Mouse (Mus musculus): ENCODE measurements around the gene Cby3. TPM values are rescaled to one million over a fixed set of nuclear protein-coding genes. Genes with fewer than 3 reads are reported as not detected.

The Cby3 gene
- 0.57 TPM in 1 of 2 replicates, not detected in the other for polyA plus RNA-seq (2012; rRNA removed; ENCODE audit: low replicate concordance)

DNA sequence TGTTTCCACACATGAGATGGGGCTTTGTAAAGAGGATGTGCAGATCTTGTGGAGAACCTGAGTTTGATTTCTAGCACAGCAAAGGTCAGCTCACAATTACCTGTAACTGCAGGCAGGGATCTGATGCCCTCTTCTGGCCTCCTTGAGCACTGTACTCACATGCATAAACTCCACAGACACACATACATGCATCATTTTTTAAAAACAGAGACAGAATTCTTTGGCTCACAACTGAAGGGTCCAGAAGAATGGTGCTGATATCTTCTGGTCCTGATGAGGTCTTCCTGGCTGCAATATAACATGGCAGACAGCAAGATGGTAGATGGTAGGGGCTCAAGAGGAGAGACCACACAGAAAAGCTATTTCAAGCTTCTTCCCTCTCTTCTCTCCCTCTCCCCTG lies at the start of gene Cby3:
Cby3 (plus strand) TSS at position 301 of the 400 bp plus-strand sequence.

DNA sequence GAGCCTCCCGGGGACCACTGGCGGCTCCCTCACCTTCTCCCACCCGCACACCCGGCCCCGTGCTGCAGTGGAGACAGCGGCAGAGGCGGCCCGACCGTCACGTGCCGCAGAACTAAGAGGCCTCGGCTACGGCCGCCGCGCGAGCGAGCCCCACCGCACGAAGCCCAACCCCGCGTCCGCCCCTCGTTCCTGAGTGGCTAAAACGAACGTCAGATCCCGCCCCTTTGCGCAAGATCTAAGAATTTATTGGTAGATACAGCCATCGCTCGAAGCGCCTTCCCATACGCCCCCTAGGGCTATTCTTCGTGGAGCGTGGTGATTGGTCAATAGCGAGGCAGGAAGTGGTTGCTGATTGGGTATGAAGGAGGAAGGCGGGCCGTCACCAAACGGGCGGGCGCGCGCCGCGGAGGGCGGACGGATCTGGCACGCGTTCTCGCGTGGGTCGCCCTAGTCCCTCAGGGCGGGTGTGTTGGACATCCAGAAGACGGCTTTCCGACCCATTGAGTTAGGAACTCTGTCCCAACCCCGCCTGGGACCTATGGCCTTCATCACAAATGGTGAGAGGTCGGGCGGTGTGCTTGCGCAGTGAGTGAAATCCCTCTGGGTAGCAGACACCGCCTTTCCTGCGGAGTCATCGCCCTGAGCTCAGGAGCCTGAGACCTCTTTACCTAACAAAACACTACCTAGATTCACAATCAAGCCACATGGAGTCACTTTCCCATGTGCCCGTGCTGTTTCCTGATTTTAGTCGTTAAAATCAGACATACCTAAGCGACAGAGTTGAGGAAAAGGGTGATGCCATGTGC lies 28.6 kb upstream of the Cby3 start, which contains the start of gene Canx:
Canx (minus strand) TSS at position 178 of the 806 bp plus-strand sequence.

DNA sequence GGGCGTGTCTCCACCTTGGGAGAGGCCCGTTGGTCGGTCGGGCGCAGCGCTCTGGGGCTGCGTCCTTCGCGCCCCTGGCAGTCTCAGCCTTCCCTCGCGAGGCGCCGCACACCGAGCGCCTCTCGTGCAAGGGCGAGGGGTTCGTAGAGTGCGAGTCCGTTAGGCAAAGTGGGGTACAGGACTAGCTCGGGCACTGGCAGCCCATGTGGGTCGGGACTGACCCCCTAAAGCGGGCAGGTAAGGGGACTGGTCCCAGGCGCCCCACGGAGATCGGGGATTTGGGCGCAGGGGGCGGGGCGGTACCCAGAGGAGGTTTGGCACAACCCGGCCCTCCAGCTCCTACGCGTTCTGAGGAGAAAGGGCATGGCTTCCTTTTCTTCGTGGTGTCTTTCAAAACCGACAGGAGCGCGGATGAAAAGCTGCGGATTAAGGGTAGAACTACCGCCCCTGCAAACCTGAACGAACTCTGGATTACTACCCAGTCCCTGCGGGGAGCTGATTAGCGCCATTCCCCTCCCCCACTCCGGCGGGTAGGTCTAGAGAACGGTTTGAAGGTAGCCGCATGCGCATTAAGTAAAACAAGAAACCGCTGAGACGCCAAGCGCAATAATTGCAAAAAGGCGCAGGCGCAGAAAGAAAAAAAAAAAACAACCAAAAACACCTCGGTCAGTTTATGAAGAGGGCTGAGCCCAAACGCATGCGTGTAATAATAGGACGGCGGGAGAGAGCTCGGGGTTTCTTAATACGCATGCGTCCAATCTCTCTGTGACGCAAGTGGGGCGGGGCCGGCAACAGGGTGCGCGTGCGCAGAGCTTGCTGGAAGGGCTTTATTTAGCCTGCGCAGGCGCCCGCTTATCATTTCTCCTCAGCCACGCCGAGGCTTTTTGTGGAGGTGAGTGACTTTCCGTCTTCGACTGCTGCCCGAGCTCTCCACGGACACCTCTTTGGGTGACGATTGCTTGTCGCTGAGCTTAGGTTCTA lies 22.9 kb downstream of the Cby3 start, which contains the start of gene Hnrnph1:
Hnrnph1 (plus strand) TSS at position 80 of the 981 bp plus-strand sequence.

Other genes with a start within 250 kb of the Cby3 start
- gene Tbc1d9b, start 223.1 kb upstream of the Cby3 start, polyA plus RNA-seq (2012; rRNA removed; ENCODE audit: low replicate concordance): 20.5 and 21.6 TPM in 2 replicates
- 2.2 and 2.3 TPM in 2 replicates for gene Mrnip, start 180.0 kb upstream of the Cby3 start, polyA plus RNA-seq (2012; rRNA removed; ENCODE audit: low replicate concordance)
- 77.7 and 139 TPM in 2 replicates for gene Sqstm1, start 143.6 kb upstream of the Cby3 start, polyA plus RNA-seq (2012; rRNA removed; ENCODE audit: low replicate concordance)
- 129 and 267 TPM in 2 replicates for gene Mgat4b, start 143.6 kb upstream of the Cby3 start, polyA plus RNA-seq (2012; rRNA removed; ENCODE audit: low replicate concordance)
- gene Ltc4s, start 115.8 kb upstream of the Cby3 start, polyA plus RNA-seq (2012; rRNA removed; ENCODE audit: low replicate concordance): 97.9 and 207 TPM in 2 replicates
- 8.1 and 11.0 TPM in 2 replicates for gene Maml1, start 62.2 kb upstream of the Cby3 start, polyA plus RNA-seq (2012; rRNA removed; ENCODE audit: low replicate concordance)
- 8.5 and 18.6 TPM in 2 replicates for gene Canx, start 28.8 kb upstream of the Cby3 start, polyA plus RNA-seq (2012; rRNA removed; ENCODE audit: low replicate concordance)
- 5.5 and 7.0 TPM in 2 replicates for gene Hnrnph1, start 22.5 kb downstream of the Cby3 start, polyA plus RNA-seq (2012; rRNA removed; ENCODE audit: low replicate concordance)
- 9.9 and 15.3 TPM in 2 replicates for gene Rufy1, start 76.7 kb downstream of the Cby3 start, polyA plus RNA-seq (2012; rRNA removed; ENCODE audit: low replicate concordance)
- 2.4 and 3.4 TPM in 2 replicates for gene Adamts2, start 247.6 kb downstream of the Cby3 start, polyA plus RNA-seq (2012; rRNA removed; ENCODE audit: low replicate concordance)